Mouse (Mus musculus) frontal cortex, postnatal 36 days (tissue): ENCODE results near the gene Ufl1.
A peak's percentile ranks its signal among the peaks of the same experiment; 100 is the strongest.
"Not testable (repeated sequence)": the region's sequence is repeated elsewhere in the genome, so short reads cannot be mapped to it uniquely, and the experiment has no call there.

Experiments
- DNase-seq, 2 experiments: peaks; one replicate each; pipeline ENCODE4 v3.0.0; 2022; ENCODE audit warnings: low spot score in 2 of 2

The Ufl1 gene

DNA sequence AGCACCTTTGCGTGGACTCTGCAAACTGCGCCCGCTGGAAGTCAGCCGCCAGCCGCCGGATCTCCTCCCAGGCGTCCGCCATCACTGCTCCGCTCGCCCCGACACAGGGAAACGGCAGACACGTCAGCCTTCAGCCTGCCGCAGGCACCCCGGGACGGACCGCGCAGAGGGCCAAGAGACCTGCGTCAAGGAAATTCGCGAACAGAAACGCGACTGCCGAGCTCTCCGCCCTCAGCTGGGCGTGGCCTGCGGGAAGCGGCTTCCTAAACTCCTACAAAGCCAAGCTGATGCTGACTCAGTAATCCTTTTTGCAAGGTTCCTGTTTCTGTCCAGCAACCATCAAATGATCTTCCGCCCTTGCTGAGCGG is at the start of gene Ufl1:
TSS of gene Ufl1 (minus strand) at position 151 of the 368 bp plus-strand sequence.
- DNase-seq, result peak; percentile 98 to 99

GRCm38 (mm10) chr4:25325684-25326220 is 44.1 kb upstream of the Ufl1 start:
- no peak for DNase-seq

DNA sequence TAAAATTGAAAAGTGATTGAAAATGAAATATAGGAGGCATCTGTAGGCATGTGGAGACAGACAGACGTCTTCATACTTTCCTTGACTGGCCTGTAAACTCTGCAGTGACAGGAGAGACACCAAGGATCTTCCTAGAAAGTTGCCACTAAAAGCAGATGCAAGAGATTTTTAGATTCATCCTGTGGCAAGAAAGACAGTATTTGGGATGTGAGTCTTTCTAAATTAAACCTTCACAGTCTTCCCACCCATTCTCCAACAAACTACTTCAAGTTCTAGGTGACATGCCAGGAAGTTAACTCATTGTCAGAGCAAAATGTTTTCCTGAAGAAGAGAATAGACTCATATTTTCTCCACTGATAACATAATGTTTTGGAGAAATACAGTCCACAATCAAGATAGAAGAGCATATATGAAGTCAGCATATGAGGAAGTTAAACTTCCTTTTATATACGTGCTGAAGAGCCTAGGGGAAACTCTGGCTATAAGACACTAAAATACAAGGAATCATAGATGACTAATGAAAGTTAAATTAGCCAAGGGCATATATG is 41.1 kb upstream of the Ufl1 start:
- DNase-seq, result peak in 1 of 2 experiments; percentile 9

DNA sequence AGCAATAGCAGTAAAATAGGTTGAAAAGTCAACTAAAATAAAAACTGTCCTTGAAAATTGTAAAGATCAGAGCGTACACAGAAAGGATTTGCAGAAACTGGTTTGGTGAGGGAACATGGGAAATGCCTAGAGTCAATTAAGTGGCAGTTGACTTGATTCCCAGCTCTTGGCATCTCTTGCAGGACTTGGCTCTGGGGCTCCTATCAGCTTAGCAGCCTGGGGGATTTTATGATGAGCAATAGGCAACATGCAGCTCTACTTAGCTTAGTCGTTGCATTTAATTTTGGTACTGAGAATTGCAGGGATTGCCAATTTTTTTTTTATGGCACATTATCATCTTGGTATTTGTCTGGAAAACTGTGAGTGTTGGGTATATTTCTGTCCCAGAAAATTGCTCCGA is 32.1 kb upstream of the Ufl1 start:
- DNase-seq, result no peak

GRCm38 (mm10) chr4:25285002-25285401 is 3.4 kb upstream of the Ufl1 start:
- DNase-seq, result not testable (repeated sequence)

- DNase-seq, result no peak
These were observed 517 bp downstream of the Ufl1 start for GRCm38 (mm10) chr4:25280938-25281670.

GRCm38 (mm10) chr4:25272861-25273627 is 8.6 kb downstream of the Ufl1 start:
- DNase-seq, result no peak

- DNase-seq, result no peak
These were observed 9.7 kb downstream of the Ufl1 start for GRCm38 (mm10) chr4:25271926-25272325.

- no peak for DNase-seq
These were observed 14.5 kb downstream of the Ufl1 start for GRCm38 (mm10) chr4:25267144-25267543.

DNA sequence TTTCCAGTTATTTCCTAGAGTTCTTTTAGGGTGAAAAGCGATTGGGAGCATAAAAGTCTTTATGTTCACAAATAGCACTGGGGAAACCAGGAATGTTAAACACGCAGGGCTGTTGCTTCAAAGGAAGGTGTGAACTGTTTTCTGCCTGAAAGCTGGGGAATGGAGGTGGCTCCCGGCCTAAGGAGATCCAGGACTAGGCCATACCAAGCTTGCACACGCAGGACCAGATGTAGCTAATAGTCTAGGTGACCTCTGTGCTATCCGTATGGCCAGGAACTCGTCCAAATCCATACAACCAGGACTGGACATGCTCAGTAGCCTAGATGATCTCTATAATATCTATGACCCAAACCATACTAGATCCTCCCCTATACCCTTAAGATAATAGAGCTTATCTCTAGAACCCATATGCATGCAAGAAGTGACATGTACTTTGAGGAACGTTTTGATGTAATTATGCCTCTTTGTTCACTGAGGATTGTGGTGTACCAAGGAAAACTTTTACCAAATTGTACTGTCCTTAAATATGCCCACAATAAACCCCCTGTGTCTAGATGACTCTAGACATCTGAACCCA is 23.7 kb downstream of the Ufl1 start:
- DNase-seq, result no peak

- no peak for DNase-seq
These were observed 38.8 kb downstream of the Ufl1 start, which contains the start of gene Fhl5 for GRCm38 (mm10) chr4:25242776-25243175. Gene Fhl5 (minus strand): TSS chr4:25242876.

DNA sequence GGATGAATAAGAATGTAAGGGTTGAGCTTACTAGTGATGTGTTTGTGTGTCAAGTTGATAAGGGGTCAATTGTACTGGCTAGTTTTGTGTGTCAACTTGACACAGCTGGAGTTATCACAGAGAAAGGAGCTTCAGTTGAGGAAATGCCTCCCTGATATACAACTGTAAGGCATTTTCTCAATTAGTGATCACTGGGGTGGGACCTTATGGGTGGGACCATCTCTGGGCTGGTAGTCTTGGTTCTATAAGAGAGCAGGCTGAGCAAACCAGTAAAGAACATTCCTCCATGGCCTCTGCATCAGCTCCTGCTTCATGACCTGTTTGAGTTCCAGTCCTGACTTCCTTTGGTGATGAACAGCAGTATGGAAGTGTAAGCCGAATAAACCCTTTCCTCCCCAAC is 46.0 kb downstream of the Ufl1 start:
- DNase-seq, result not testable (repeated sequence)

GRCm38 (mm10) chr4:25233767-25234166 is 47.9 kb downstream of the Ufl1 start:
- not testable (repeated sequence) for DNase-seq

- no peak for DNase-seq
These were observed 49.1 kb downstream of the Ufl1 start for GRCm38 (mm10) chr4:25232546-25232945.

DNA sequence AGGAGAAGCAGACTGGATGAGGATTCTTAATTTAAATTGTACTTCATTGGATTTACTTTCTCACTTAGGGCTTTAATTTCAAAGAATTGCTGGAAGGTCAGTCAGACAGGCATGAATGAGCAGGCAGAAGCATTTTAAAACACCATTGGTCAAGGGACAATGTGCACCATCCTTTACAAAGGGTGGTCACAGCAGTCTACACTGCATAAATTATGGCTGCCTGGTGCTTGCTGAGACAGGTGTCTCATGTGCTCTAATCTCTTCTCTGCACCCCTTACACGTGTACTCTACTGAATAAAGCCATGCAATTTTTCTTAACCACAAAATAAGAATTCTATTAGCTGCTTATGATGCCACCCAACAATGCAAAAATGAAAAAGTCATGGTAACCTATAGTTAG is 54.1 kb downstream of the Ufl1 start:
- DNase-seq, result no peak

DNA sequence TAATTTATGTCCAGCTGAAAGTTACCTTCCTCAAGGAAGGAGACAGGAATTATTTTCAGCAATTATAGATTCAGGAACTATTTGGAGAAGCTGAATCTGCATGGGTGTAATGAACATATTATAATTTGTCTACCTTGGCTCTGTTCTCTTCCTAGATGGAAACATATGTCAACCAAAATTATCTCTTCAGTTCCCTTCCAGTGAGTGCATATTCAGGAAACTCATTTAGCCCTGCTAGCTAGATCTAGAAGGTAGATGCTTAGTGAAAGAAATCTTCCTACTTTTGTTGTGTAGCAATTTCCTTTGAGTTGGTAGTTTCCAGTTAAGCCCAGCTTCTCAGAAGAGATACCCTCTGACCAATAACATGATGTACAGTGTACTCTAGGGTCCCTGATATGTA is 59.7 kb downstream of the Ufl1 start:
- DNase-seq, result no peak

GRCm38 (mm10) chr4:25213451-25213850 is 68.2 kb downstream of the Ufl1 start:
- no peak for DNase-seq

- DNase-seq, result no peak
These were observed 75.5 kb downstream of the Ufl1 start for GRCm38 (mm10) chr4:25206166-25206565.
